Mouse (Mus musculus) c-Kit-negative CD71-positive TER-119-positive erythroid progenitor cells, embryonic 14.5 days (primary cell): Measurements from ENCODE around the gene Spsb4.

Source experiments
- DNase-seq: peaks from one replicate; pipeline ENCODE4 v3.0.0-alpha.2; 2013; ENCODE audit warnings: low read depth, low spot score

The Spsb4 gene

GRCm38 (mm10) chr9:96980037-96980997, 38.3 kb downstream of the Spsb4 start:
- DNase-seq = no peak

DNA sequence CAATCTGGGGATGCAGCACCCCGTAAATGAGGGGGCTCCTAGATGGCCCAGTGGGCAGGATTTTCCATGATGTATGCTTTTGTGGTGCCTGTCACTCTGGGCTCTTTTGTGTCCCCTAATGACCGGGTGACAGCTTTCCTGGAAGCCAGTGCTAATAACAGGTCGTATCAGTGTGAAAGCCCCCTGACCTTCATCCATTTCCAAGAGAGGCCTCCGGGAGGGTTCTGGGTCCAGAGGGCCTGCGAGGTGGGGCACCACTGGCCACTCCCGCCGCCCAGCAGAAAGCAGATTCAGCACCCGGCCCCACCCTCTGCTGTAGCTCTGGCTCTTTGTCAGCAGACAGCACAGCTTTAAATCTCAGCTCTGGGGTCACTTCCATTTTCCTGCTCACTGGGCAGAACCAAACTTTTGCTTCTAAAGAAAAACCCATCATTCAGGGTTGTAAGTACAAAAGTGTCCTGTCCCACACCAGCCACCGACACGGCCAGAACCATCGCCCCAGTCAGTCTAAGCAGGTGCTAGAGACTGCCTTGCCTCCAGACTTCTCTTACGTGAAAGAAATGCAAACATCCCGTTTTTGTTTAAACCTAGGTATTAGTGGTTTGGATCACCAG, 39.1 kb downstream of the Spsb4 start:
- DNase-seq = no peak

DNA sequence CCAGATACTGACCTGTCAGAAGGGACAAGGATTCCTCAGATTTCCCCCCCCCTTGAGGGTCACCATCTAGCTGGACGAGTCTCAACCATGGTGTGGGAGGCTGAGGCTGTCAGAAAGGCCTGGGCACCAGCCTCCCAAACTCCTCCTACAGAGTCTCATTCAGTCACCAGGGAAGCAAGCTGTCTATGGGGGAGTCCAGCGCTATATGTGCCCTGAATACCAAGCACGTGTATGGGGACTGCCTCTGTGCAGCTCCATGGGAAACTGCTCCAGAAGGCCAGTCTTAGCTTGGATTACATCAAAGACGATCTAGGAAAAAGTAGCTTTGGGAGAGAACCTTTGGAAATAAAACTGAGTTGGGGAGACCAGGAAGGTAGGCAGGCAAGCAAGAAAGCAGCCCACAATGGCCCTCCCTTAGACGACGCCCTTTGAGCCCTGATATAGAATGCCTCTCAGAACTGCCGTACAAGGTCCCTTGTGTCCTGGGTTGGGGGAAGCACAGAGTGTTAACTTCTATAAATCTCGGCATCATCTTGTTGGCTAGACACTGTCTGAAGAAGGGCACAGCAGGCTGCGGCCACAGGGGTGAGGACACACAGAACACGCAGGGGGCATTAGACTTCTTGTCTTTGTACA, 40.4 kb downstream of the Spsb4 start:
- DNase-seq = no peak

DNA sequence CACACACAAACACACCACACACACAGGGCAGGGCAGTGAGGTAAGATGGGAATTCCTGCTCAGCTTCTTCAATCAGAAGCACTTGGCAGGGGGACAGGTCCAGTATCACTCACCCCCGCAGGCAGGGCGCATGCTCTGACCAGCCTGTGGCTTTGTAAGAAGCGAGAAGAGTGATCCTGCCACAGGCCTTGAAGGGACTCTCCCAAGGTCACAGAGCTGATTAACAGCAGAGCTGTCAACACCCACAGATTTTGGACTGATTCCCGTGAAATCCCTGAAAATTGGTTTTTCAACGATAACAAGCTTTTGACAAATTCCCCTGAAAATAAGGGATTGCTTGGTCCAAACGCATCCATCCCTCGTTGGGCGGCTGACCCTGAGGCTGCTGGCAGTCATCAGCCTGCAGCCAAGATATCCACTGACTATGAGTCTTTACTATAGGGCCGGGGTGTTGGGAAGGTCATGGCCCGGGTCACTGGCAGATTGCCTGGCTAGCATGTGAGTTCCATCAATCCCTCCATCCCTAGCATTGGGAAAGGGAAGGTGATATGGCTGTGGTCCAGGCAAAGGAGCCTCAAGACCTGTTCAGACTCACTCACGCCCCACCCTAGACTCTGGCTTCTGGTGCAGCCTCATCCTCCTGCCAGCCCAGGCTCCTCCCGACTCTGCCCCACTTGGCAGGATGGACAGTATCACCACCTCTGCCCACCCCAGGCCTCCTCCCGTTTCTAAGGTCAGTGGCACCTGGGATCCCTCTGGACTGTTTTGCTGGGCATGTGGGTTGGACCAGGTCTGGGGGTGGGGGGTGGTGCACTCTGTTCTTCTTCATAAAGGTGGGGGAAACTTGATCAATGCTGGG, 41.1 kb downstream of the Spsb4 start:
- no peak for DNase-seq

GRCm38 (mm10) chr9:96973091-96973490, 45.6 kb downstream of the Spsb4 start:
- DNase-seq = no peak

GRCm38 (mm10) chr9:96971625-96972404, 46.8 kb downstream of the Spsb4 start:
- DNase-seq = no peak

DNA sequence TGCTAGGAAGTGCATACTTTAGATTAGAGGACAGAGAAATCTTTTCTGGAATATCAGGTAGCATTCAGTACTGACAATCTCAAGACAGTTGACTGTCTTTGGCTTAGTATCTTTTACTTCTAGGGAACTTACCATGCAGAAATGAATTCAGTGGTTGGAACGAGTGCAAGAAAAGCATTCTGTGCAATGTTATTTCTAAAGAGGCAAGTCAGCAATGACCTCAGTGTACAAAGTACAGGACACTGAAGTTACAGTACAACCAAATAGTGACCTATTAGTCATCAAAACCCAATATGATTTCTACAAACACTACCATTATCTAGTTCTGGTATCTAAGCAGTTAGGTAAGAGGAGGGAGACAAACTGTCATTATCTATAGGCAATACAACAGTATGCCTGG, 51.1 kb downstream of the Spsb4 start:
- no peak for DNase-seq

- DNase-seq = no peak
These were observed 52.2 kb downstream of the Spsb4 start for GRCm38 (mm10) chr9:96966465-96966864.

- no peak for DNase-seq
These were observed 55.0 kb downstream of the Spsb4 start for GRCm38 (mm10) chr9:96963443-96964215.

- DNase-seq = no peak
These were observed 55.9 kb downstream of the Spsb4 start for GRCm38 (mm10) chr9:96962714-96963113.

DNA sequence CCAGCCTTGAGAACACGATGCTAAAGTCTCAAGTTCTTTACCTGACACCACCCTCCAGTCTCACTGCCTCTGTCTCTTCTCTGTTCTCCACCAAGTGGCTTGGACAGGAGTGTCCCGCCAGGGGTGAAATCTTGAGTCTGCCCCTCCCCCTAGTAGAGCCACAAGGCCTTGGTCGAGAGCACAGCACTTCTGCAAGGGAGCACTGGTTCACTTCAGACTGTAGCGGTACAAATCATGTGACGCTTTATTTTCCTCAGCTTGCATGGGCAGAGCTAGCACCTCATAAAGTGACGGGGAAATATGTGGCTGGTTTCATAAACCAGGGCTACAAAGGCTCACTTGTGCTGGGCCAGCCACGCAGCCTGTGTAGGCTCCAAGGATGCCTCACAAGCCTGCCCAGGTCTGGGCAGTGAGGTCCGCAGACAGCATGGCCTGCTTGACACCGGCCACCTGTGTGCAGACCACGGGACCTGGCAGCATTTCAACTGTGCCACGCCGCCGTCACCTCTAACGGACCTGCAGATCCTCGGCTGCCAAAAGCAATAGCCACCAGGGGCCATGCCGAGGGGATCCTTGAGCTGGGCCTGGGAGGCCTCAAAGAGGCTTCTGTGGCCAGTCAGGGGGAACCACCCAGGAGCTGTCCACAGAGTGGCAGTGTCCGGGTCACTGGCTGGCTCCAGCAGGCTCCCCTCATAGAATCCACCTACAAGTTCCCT, 56.5 kb downstream of the Spsb4 start:
- no peak for DNase-seq

DNA sequence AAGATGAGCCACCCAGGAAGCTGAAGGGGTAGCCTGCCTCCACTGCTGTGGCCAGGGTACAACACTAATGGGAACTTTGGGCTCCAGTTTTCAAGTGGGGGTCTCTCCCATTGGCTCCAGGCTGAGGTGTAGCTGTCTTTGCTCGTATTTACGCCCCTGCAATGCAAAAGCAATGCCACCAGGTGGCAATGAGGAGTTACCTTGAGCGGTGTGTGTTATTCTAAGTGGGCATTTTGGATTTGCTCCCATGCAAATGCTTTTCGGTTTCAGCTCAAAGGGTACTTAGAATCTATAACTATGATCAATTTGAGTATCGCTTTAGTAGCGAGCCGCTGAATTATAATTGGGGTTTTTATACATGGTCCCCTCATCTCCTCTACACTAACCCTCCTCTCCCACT, 57.6 kb downstream of the Spsb4 start:
- no peak for DNase-seq

GRCm38 (mm10) chr9:96960241-96960640, 58.4 kb downstream of the Spsb4 start:
- DNase-seq = no peak

DNA sequence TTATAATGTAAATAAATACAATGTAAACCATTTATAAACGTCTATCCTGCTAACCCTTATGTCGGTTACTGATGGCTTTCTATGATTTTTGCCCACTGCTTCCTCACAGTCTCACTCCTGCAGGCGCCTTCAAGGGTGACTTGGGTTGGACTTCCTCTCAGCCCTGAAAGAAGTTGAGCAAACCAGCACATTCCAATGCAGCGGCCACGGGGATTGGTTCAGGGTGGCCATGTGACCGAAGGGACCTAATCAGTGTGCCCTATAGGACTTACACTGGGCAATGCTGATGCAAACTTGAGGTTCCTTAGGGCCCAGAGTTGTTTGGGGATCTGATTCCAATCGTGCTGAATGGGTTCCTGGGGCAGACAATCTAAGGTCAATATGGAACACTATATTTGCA, 59.2 kb downstream of the Spsb4 start:
- DNase-seq = no peak

GRCm38 (mm10) chr9:96958009-96958615, 60.5 kb downstream of the Spsb4 start:
- no peak for DNase-seq

DNA sequence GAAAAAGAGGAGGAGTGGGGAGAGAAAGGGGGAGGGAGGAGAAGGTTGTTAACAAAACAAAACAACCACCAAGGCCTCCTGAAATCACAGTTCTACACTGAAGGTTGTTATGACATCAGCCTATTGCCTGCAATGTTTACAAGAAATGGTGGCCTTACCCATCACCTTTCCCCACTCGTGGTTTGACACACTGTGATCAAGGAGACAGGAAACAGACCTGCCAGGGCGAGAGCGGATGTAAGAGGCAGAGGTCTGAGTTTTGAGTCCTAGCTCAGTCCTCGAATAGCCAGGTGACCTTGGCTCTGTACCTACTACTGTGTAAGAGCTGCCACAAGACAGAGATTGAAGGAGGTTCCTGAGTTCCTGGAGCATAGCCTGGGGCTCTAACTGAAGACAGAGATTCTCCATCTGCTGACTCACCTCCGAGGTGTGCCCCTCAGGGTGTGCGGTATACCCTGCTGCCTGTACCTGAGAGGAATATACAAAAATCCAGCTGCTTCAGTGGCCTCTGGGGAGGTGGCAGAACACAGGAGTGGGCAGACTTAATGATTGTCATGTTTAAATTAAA, 61.3 kb downstream of the Spsb4 start:
- no peak for DNase-seq

- DNase-seq = no peak
These were observed 61.9 kb downstream of the Spsb4 start for GRCm38 (mm10) chr9:96956646-96957297.
